Mouse (Mus musculus) fat pad, adult 2 months (tissue): ENCODE results near the gene Exoc3l.
A peak's percentile ranks its signal among the peaks of the same experiment; 100 is the strongest.
"Not testable (repeated sequence)": the region's sequence is repeated elsewhere in the genome, so short reads cannot be mapped to it uniquely, and the experiment has no call there.

Source experiments
- DNase-seq: peaks from one replicate; pipeline ENCODE4 v3.0.0-alpha.2; 2011; ENCODE audit warnings: low read depth, low spot score; ENCODE audit errors: extremely low read depth

Gene Exoc3l

DNA sequence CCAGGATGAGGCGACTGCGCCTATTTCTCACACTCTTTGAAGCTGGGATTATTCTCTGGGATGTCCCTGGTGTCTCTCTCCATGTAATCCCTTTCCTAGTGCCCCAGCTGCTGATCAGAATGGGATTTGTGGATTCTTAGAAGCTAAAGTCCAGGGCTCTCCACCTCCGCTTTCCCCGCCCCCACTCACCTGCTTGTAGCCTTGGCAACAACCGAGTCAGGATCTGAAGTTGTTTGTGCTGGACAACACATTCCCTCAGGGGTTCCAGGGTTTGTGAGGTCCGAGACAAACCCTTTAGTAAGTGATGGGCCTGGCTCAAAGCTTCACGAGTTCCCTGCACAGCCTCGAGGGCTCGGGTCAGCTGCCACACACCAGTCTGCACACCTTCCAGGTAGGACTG, 1.1 kb downstream of the Exoc3l start:
- DNase-seq, result no peak

GRCm38 (mm10) chr8:105293405-105293804, 2.5 kb downstream of the Exoc3l start:
- DNase-seq, result no peak

DNA sequence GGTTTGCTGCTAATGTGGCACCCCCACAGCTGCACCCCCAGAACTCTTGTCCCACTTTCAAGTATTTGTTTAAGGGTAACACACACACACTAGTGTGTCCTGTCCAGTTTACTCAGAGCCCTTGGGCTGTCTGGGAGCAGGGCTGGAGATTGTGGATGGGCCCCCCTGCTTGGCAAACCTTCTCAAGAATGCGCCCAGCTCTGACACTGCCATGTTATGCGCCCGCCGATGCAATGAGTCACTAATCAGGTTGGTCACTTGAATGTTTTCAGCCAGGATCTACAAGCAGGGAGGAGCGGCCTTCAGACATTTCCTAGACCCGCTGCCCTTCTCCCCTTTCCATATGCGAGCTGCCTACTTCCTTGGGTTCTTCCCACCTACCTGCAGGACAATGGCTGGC, 3.4 kb downstream of the Exoc3l start:
- DNase-seq, result no peak

- not testable (repeated sequence) for DNase-seq
Observed at GRCm38 (mm10) chr8:105291802-105292201, 4.1 kb downstream of the Exoc3l start.

- DNase-seq, result not testable (repeated sequence)
Observed at GRCm38 (mm10) chr8:105291364-105291763, 4.5 kb downstream of the Exoc3l start.

DNA sequence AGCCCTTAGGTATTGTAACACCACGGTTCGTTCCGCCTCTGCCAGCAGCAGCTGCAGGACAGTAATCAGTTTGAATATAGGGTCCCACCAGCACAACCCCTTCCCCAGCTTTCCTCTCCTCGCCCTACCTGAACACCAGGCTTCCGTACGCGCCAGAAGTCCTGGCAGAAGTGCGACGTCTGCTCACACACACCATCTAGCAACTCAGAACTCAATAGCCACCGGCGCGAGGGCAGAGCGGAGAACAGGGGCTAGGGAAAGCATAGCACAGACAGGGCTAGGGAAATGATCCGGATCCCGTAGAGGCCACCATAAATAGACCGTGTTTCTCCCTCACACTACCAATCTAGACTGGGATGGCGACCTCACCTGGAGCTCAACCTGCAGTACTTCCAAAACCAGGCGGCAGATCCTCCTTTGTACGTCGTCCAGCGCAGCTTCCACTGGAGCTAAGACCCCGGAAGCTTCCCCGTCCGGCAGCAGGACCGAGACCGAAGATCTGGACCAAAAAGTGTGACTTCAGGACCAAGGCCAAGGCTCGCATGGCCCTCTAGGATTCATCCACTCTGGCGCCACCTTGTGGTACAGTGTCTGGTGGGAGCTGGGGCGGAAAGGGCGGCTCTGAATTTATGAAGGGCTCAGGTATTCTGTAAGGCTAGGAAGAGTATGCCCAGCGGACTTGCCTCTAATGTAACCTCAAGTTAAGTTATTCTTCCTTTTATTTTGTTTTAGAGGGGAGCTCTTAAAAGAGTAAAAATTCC, 5.2 kb downstream of the Exoc3l start:
- DNase-seq, result no peak

GRCm38 (mm10) chr8:105289805-105290460, 6.0 kb downstream of the Exoc3l start, which contains the start of gene 4931428F04Rik:
TSS of gene 4931428F04Rik (minus strand) at chr8:105289864.
- DNase-seq, result no peak

GRCm38 (mm10) chr8:105288958-105289732, 6.8 kb downstream of the Exoc3l start:
- peak; percentile 84 for DNase-seq

DNA sequence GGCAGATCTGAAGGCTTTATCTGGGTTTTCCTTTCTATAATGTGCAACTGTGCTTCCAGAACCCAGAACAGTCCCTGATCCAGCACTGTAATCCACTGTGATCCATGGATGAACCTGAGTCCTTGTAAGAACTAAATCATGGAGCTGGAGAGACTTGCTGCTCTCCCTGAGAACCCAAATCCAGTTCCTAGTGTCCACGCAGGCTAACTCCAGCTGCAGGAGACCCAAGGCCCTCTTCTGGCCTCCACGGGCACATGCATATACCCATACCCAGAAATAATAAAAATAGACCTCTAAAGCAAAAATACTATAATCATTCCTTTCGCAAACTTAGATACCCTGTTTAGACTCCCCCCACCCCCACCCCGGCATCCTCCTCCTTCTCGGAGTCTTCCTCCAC, 7.7 kb downstream of the Exoc3l start:
- no peak for DNase-seq

DNA sequence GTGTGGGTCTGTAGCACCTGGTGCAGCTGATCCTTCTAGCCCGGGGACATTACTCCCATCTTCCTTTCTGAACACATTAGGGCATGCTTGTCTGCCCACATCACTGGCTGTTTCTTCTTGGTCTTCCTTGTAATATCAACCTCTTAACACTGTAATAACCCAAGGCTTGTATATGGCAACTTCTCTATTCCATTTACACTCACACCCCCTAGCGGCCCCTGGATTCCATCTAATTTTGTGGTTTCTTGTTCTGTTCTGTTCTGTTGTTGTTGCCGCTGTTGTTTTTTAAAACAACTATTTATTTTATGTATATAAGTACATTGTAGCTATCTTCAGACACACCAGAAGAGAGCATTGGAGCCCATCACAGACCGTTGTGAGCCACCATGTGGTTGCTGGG, 9.0 kb downstream of the Exoc3l start:
- DNase-seq, result no peak

DNA sequence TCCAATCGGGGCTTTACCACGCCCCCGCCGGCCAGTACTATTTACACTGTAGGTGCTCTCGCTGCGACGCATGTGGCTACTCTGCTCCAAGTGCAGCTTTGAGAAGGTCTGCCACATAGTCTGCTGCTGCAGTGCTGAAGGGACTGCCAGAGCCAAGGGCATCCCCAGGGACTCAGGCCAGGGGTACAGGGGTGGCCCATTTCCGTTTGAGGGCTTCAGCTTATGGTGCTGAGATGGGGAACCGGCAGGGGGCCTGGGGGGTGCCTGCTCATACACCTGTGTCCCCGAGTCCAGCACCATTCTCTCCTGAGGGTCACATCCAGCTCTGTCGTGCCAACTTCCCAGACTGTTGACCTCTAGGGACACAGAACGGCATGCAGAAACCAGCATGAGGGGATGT, 10.4 kb downstream of the Exoc3l start:
- DNase-seq, result no peak

DNA sequence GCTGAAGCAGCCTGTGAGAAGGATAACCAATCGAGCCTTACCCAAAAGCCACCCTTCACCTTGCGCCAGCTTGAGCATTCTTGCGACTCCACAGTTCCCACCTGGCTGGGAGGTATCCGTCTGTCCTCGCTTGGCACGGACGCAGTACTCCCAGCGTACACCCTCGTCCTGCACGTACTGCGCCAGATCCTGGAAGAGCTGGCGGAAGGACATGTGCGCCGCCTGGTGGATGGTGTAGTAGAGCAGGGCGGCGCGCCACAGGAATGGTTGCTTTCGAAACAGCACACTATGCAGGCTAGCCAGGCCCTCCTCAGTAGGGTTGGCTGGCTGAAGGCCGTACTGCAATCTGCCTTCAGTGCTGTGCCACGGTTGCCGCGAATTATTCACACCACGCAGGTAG, 12.8 kb downstream of the Exoc3l start:
- no peak for DNase-seq

DNA sequence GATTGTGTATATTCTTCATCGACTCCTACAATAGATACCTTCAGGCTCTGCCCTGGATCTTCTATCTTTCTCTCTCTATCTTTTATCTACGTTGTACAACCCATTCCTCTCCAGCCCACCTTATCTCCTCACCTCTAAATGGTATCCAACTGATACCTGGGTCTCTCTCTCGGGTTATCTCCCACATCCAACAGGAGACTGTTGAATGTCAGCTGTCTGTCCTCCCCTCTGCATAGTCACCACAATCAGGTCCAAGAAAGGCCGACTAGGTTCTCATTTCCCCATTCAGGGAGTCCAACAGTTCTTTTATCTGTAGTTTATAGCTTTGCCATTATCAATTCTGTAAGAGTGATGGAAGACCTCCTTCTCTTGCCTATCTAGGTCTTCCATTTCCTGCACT, 13.7 kb downstream of the Exoc3l start:
- no peak for DNase-seq

- no peak for DNase-seq
Observed at GRCm38 (mm10) chr8:105281821-105282220, 14.1 kb downstream of the Exoc3l start.

DNA sequence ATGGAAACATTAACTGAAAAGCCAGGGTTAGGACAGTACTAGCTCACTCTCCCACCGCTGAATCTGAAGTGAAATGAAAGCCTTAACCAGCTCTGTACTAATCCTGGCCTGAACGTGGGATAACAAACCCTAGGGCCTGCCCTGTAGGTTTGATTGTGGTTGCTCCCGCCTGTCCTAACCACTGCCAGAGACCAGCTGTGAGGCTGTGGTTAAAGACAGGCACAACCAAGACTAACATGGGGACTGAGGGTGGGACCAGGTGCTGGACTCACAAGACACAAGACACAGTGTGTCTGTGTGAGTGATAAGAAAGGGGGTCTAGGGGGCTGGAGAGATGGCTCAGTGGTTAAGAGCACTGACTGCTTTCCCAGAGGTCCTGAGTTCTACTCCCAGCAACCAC, 15.3 kb downstream of the Exoc3l start:
- no peak for DNase-seq

- no peak for DNase-seq
Observed at GRCm38 (mm10) chr8:105278911-105279334, 17.0 kb downstream of the Exoc3l start.

DNA sequence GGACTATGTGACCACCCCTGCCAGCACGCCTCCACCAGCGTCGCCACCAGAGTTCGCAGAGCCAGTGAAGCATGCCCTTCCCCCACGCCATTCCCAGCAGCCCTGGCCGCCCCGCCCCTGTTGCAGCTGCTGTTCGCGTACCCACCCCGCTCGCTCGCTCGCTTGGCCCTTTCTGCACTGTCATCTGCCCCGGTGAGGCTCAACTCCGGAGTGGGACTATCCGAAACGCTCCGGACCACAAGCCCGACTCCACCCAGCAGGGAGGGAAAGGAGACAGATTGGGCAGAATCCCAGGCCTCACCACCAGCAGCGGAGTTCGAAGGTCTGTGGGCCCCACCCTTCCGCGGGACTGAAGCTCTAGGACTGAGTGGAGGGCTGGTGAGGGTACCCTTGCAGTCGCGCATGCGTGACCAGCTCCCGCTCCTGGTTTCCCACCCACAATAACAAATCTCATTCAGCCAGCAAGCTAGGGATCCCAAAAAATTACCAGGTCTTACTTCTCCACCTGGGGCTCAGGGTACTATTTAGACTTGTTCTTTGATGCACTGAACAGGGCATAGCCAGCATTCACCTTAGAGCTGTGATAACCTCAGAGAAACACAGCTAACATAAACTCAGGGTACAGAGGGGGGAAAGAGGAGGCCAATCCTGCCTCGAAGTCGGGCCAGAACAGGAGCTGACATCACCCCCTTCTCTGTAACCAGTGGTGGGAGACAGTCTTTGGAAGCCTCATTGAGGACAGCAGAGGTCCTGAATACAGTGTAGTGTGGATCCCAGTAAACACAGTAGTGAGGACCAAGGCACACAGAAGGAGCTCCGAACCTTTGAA, 19.4 kb downstream of the Exoc3l start:
- no peak for DNase-seq

DNA sequence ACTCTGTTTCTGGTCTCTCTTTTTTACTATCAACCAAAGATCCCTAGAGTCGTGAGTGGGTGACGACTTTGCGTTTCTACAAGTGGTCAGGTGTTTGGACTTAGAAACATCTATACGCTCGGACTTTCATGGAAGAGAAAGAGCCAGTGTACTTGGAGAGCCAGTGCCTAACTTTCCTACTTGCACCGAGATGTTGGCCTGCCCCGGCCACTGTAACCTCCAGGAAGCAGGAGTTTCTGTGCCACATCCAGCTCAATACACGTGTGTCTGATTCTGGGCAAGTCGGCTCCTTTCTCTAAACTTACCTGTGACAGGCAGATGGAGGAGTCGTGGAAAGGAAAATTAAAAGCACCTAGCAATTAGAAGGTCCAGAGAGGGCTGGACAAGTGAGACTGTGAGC, 20.1 kb downstream of the Exoc3l start, which contains the start of gene Nol3:
TSS of gene Nol3 (plus strand) at position 301 of the 400 bp plus-strand sequence.
- no peak for DNase-seq

GRCm38 (mm10) chr8:105275387-105275786, 20.5 kb downstream of the Exoc3l start:
- no peak for DNase-seq

DNA sequence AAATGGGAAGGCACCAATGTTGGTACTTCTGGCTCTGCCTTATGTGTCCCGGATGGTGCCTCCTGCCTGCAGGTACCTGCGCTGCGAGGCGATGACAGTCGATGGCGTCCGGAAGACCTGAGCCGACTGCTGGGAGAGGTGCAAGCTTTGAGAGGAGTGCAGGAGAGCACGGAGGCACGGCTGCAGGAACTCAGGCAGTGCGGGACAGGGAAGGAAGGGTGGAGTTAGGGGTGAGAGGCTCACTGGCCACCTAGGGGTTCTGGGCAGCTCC, 25.1 kb downstream of the Exoc3l start:
- DNase-seq, result no peak
